Mouse (Mus musculus) bone marrow macrophage, adult 2 months (primary cell): Measurements from ENCODE around the gene Slc2a5.

Source experiments
- CTCF ChIP-seq: IDR thresholded peaks from 2 replicates; pipeline ENCODE4 v1.5.1; 2012; ENCODE audit warnings: low read depth, mild to moderate bottlenecking, low read length, moderate library complexity
- POLR2A ChIP-seq: IDR thresholded peaks from 2 replicates; pipeline ENCODE4 v1.6.1; 2012; ENCODE audit warnings: mild to moderate bottlenecking, low read depth, low read length, borderline replicate concordance

DNA sequence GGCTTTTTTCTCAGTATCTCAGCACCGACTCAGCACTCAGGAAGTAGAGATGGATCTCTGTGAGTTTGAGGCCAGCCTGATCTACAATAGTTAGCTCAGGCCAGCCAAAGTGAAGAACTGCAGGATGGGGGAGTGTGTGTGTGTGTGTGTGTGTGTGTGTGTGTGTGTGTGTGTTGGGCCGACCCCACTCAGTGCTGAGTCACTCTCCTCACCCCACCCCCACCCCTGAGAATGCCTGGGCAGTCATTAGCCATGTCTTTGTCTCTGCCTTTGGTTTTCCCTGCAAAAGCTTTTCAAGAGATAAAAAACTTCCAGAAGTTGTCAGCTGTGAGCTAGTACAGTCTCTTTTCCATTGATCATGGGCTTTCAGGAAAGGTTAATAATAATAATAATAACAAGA lies 11.6 kb downstream of the Slc2a5 start:
- no peak for TF ChIP-seq CTCF
- TF ChIP-seq POLR2A, result no peak
